Mouse (Mus musculus) embryonic facial prominence, embryonic 14.5 days (tissue): ENCODE measurements around the gene Nxph3. TPM values are rescaled to one million over a fixed set of nuclear protein-coding genes. Genes with fewer than 3 reads are reported as not detected.

Experiments used
- ATAC-seq: fragments of 200-750 bp; cut with Nextera tagmentation; 2 replicates; pipeline ENCODE4 v1.8.0; 2017; ENCODE audit warnings: low read depth, moderate number of reproducible peaks, moderate TSS enrichment
- DNase-seq: peaks from one replicate; pipeline ENCODE4 v3.0.0-alpha.2; 2015; ENCODE audit warnings: low spot score
- H3K27ac ChIP-seq: fragments of 300-500 bp; sonication (generic); replicated peaks from 2 replicates; pipeline ENCODE4 v1.5.1; 2014; ENCODE audit warnings: low read depth, mild to moderate bottlenecking, low read length, moderate library complexity
- H3K27me3 ChIP-seq: fragments of 300-500 bp; sonication (generic); replicated peaks from 2 replicates; pipeline ENCODE4 v1.6.1; 2014; ENCODE audit warnings: low read length; ENCODE audit not compliant: control insufficient read depth, insufficient read depth
- H3K36me3 ChIP-seq: fragments of 300-500 bp; sonication (generic); 2 replicates; pipeline ENCODE4 v1.6.1; 2014; ENCODE audit warnings: low read length, mixed read lengths; ENCODE audit not compliant: control insufficient read depth, insufficient read depth
- H3K4me1 ChIP-seq: fragments of 300-500 bp; sonication (generic); 2 replicates; pipeline ENCODE4 v1.6.1; 2014; ENCODE audit warnings: antibody characterized with exemption, low read length; ENCODE audit not compliant: control insufficient read depth, insufficient read depth
- H3K4me2 ChIP-seq: fragments of 300-500 bp; sonication (generic); 2 replicates; pipeline ENCODE4 v1.6.1; 2014; ENCODE audit warnings: low read depth, mild to moderate bottlenecking, low read length, moderate library complexity, mixed read lengths
- H3K4me3 ChIP-seq: fragments of 300-500 bp; sonication (generic); 2 replicates; pipeline ENCODE4 v1.5.1; 2014; ENCODE audit warnings: low read depth, mild to moderate bottlenecking, low read length
- H3K9ac ChIP-seq: fragments of 300-500 bp; sonication (generic); 2 replicates; pipeline ENCODE4 v1.6.1; 2014; ENCODE audit warnings: low read depth, mild to moderate bottlenecking, low read length, moderate library complexity, mixed read lengths
- H3K9me3 ChIP-seq: fragments of 300-500 bp; sonication (generic); 2 replicates; pipeline ENCODE4 v1.6.1; 2016; ENCODE audit warnings: low read length; ENCODE audit not compliant: control insufficient read depth
- WGBS: fragments of 180-500 bp; shearing (Covaris S2); extraction: QIAGEN DNeasy Blood & Tissue Kit; methylation state at CpG from one replicate; pipeline ENCODE4 v1.1.7; 2014; 5-methylcytosine and 5-hydroxymethylcytosine counted together
- polyA plus RNA-seq: library from polyadenylated mRNA; unstranded; fragments of >200 nt; fragmentation: Nextera tagmentation; extraction: Ambion mirVana; gene quantifications from 2 replicates; pipeline ENCODE4 v1.2.1, GENCODE M21; 2014

Nxph3 gene
- polyA plus RNA-seq, 1 experiment from 2014 or later = 0.72 TPM

DNA sequence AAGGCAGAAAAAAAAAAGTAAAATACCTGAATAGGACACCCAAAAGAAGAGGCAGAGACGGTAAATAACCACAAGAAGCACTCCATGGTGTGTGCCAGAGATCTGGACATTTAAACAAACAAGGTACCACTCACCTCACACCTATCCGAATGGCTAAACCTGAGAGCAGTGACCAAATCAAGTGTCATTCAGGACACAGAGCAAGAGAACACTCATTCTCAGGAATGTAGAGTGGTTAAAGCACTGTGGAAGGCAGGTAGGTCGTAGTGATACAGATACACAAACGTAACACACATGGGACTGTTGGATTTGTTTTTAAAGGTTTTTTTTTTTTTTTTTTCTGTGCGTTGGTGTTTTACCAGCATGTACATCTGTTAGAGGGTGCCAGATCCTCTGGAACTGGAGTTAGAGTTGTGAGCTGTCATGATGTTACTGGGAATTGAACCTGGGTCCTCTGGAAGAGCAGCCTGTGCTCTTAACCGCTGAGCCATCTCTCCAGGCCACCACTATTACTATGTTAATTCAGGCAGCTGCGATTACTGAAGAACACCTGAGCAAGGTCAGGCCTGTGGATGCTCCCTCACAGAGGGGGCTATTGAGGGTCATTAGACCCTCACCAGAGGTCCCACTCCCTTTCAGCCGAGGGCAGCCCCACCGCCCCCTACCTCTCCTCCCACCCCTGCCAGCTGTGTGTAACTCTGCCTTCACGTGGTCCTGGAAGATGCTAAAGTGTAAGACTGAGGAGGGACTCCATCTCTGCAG lies 31.8 kb upstream of the Nxph3 start:
- H3K27me3 ChIP-seq = no peaks in the 10 kb centered on the region
- H3K4me3 ChIP-seq = no peak overlapping the region
- DNase-seq (no peak), ATAC-seq (no peak)
- no peaks in the 10 kb centered on the region for H3K9me3 ChIP-seq
- no peaks in the 10 kb centered on the region for H3K36me3 ChIP-seq
- H3K4me1 ChIP-seq = peaks cover 7% of the 10 kb centered on the region
- 64% methylated on average over 10 of the region's 10 CpGs for WGBS
- H3K4me2 ChIP-seq = no peak overlapping the region
- H3K27ac ChIP-seq = no peak overlapping the region
- H3K9ac ChIP-seq = no peak overlapping the region

DNA sequence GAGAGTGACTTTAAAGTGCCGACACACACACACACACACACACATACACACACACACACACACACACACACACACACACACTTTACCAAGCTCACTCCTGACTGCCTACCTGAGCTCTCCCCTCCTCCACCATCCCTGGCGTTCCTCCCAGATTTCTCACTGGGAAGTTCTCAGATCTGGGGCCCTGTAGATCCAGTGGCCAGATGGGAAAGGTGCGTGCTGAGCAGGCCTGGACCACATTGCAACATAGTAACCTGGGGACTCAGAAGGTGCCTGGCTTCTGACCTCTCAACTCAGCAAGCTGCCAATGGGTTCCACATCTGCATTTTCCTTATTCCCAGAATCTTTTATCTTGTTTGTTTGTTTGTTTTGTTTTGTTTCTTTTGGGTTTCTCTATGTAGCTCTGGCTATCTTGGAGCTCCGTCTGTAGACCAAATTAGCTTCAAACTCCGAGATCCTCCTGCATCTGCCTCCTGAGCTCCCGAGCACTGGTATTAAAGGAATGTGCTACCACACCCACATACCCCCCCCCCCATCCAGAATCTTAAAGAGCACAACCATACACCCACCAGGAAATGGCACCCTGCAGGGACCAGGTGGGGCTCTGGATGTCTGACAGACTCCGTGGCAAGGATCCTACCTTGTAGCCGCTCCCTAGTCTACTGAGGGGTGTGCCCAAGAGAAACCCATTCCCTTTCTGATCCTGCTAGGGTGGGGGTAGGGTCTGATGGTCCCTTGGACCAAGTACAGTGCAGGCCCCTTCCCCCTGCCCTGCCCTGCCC lies 30.4 kb upstream of the Nxph3 start:
- DNase-seq (no peak), ATAC-seq (no peak; the same call in 1 of the 2 replicates)
- Histone ChIP-seq H3K9ac (no peak overlapping the region), H3K9me3 (no peaks in the 10 kb centered on the region), H3K27ac (no peak overlapping the region), H3K36me3 (no peaks in the 10 kb centered on the region), H3K4me2 (no peak overlapping the region), H3K4me3 (no peak overlapping the region), H3K4me1 (peaks cover 13% of the 10 kb centered on the region), H3K27me3 (no peaks in the 10 kb centered on the region)
- WGBS = 74% methylated on average over 7 of the region's 8 CpGs

DNA sequence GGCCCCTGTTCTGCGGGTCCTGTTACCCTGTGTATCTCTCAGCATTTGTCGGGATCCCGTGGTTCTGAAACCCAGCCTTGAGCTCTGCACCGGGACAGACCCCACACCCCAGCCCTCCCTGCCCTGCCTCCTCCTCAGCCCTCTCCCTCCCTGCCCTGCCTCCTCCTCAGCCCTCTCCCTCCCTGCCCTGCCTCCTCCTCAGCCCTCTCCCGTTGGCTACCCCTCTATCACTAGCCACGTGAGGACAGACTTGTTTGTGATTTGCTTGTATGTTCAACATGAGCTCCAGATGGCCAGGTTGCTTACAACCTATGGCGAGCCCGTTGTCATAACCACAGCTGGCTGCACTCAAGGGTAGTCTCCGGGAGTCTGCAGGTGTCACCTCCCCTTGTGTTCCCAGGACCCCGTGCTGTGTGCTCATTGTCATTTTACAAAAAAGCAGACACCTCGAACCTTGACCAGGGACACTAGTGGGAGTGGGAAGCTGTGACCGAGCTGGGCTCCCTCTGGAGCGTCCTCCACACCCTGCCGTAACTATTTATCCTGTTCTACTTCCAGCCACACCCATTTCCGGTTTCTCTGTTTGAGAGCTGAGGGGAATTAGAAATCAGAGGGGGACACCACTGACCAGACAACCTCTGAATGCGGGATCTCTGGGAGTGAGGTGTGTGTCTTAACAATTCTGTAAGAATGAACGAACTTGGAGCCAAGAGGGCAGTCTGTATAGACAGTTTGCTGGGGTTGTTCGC lies 26.4 kb upstream of the Nxph3 start:
- DNase-seq (no peak), ATAC-seq (no peak)
- H3K27me3 ChIP-seq = no peaks in the 10 kb centered on the region
- WGBS = 29% methylated on average over 18 of the region's 18 CpGs
- H3K4me3 ChIP-seq = no peak overlapping the region
- no peak overlapping the region for H3K4me2 ChIP-seq
- H3K9ac ChIP-seq = no peak overlapping the region
- H3K4me1 ChIP-seq = peaks cover 22% of the 10 kb centered on the region
- no peaks in the 10 kb centered on the region for H3K9me3 ChIP-seq
- no peak overlapping the region for H3K27ac ChIP-seq
- H3K36me3 ChIP-seq = no peaks in the 10 kb centered on the region

GRCm38 (mm10) chr11:95538378-95539104 lies 24.2 kb upstream of the Nxph3 start:
- DNase-seq (peak; percentile 86), ATAC-seq (peak; percentile 60)
- H3K36me3 ChIP-seq = no peaks in the 10 kb centered on the region
- H3K4me2 ChIP-seq = no peak overlapping the region
- 64% methylated on average over 15 of the region's 15 CpGs for WGBS
- no peak overlapping the region for H3K4me3 ChIP-seq
- peaks cover 22% of the 10 kb centered on the region for H3K4me1 ChIP-seq
- no peaks in the 10 kb centered on the region for H3K9me3 ChIP-seq
- no peaks in the 10 kb centered on the region for H3K27me3 ChIP-seq
- H3K27ac ChIP-seq = peak overlapping the region; percentile 12; the same call in 1 of the 2 replicates
- no peak overlapping the region for H3K9ac ChIP-seq

GRCm38 (mm10) chr11:95533484-95534160 lies 19.3 kb upstream of the Nxph3 start:
- ATAC-seq (peak; percentile 86), DNase-seq (peak; percentile 83)
- Histone ChIP-seq H3K36me3 (no peaks in the 10 kb centered on the region), H3K4me2 (peak overlapping the region; percentile 53), H3K9me3 (no peaks in the 10 kb centered on the region), H3K27me3 (no peaks in the 10 kb centered on the region), H3K4me1 (peaks cover 4% of the 10 kb centered on the region), H3K9ac (peak overlapping the region; percentile 34; the same call in 1 of the 2 replicates), H3K27ac (no peak overlapping the region; the same call in 1 of the 2 replicates), H3K4me3 (peak overlapping the region; percentile 8; the same call in 1 of the 2 replicates)
- WGBS = 25% methylated on average over 23 of the region's 24 CpGs

DNA sequence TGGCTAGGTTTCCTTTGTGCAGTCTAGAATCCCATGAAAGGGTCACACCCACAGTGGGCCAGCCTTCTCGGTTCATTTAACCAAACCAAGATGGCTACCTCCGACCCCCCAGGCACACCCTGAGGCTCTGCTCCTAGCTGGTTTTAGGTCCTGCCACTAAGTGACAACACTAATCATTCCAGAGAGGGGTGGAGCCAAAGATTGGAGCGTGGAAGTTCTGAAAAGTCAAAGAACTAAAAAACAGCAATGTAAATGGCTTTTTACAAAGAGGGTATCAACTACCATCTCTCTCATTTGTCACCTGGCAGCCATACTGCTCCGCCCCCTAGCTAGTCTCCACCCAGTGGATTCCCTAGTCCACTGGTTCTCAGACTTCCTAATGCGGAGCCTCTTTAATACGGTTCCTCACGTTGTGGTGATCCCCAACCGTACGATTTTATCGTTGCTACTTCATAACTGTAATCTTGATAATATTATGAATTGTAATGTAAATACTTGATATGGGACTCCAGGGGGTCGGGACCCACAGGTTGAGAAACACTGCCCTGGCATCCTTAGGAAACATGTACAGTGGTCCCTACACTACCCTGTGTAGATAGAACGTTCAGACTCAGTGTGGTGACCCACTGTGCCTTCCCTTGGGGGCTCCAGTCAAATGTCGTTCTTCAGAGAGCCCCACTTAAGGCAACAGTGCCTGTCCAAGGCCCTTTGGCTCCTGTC lies 18.1 kb upstream of the Nxph3 start:
- no peak overlapping the region for H3K27ac ChIP-seq
- H3K9ac ChIP-seq = no peak overlapping the region
- no peaks in the 10 kb centered on the region for H3K9me3 ChIP-seq
- no peak for ATAC-seq
- WGBS = 72% methylated on average over 13 of the region's 13 CpGs
- H3K4me2 ChIP-seq = no peak overlapping the region
- no peak for DNase-seq
- no peak overlapping the region for H3K4me3 ChIP-seq
- no peaks in the 10 kb centered on the region for H3K27me3 ChIP-seq
- H3K36me3 ChIP-seq = no peaks in the 10 kb centered on the region
- no peaks in the 10 kb centered on the region for H3K4me1 ChIP-seq

DNA sequence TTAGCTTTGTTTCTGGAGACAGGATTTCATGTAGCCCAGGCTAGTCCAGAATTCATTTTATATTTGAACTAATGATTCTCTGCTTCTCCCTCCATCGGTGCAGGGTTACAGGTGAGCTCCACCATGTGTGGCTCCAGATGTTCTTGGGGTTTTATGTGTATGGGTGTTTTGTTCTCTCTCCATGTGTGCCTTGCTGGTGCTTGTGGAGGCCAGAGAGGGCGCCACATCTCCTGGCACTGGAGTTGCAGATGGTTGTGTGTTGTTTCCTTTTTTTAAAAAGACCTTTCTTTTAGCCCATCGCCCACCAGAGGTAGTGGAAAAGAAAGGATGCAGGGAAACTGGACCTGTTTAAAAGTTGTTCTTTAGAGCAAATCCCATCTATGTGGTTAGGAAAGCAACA lies 13.9 kb upstream of the Nxph3 start:
- H3K27me3 ChIP-seq = no peaks in the 10 kb centered on the region
- no peaks in the 10 kb centered on the region for H3K4me1 ChIP-seq
- no peaks in the 10 kb centered on the region for H3K9me3 ChIP-seq
- DNase-seq = no peak
- WGBS = 85% methylated on average over 3 of the region's 3 CpGs
- no peak overlapping the region for H3K9ac ChIP-seq
- no peaks in the 10 kb centered on the region for H3K36me3 ChIP-seq
- H3K4me3 ChIP-seq = no peak overlapping the region
- ATAC-seq = no peak
- H3K27ac ChIP-seq = no peak overlapping the region
- no peak overlapping the region for H3K4me2 ChIP-seq
